Mouse (Mus musculus) cerebellum, adult 8-10 months (tissue): ENCODE results near the gene 3110009E18Rik.
A peak's percentile ranks its signal among the peaks of the same experiment; 100 is the strongest.

ENCODE experiments used
- DNase-seq: peaks from one replicate; pipeline ENCODE4 v3.0.0; 2022

Gene 3110009E18Rik

GRCm38 (mm10) chr1:120120969-120121811 is at the start of gene 3110009E18Rik, which contains the start of gene Dbi:
Gene 3110009E18Rik, plus strand, starts transcription at chr1:120121187.
Gene Dbi, minus strand, starts transcription at chr1:120121078.
- DNase-seq, result peak; percentile 97

GRCm38 (mm10) chr1:120072900-120073299 is 48.1 kb upstream of the 3110009E18Rik start:
- peak; percentile 26 for DNase-seq

- peak; percentile 22 for DNase-seq
Observed at GRCm38 (mm10) chr1:120073519-120074306, 47.3 kb upstream of the 3110009E18Rik start, which contains the start of gene Tmem37. Gene Tmem37, minus strand, starts transcription at chr1:120074074.

GRCm38 (mm10) chr1:120074307-120074702 is 46.7 kb upstream of the 3110009E18Rik start:
- no peak for DNase-seq

GRCm38 (mm10) chr1:120074931-120075330 is 46.1 kb upstream of the 3110009E18Rik start:
- peak; percentile 19 for DNase-seq

GRCm38 (mm10) chr1:120075507-120075906 is 45.5 kb upstream of the 3110009E18Rik start:
- DNase-seq, result no peak

GRCm38 (mm10) chr1:120077746-120078410 is 43.1 kb upstream of the 3110009E18Rik start:
- no peak for DNase-seq

GRCm38 (mm10) chr1:120080632-120081031 is 40.4 kb upstream of the 3110009E18Rik start:
- DNase-seq, result no peak

- DNase-seq, result no peak
Observed at GRCm38 (mm10) chr1:120082957-120083585, 37.9 kb upstream of the 3110009E18Rik start.

- DNase-seq, result no peak
Observed at GRCm38 (mm10) chr1:120083921-120084517, 37.0 kb upstream of the 3110009E18Rik start.

- DNase-seq, result no peak
Observed at GRCm38 (mm10) chr1:120085696-120086095, 35.3 kb upstream of the 3110009E18Rik start.

GRCm38 (mm10) chr1:120086644-120087043 is 34.3 kb upstream of the 3110009E18Rik start:
- DNase-seq, result no peak

GRCm38 (mm10) chr1:120089180-120089579 is 31.8 kb upstream of the 3110009E18Rik start:
- DNase-seq, result no peak

- DNase-seq, result no peak
Observed at GRCm38 (mm10) chr1:120090880-120091570, 30.0 kb upstream of the 3110009E18Rik start.

- DNase-seq, result peak; percentile 81
Observed at GRCm38 (mm10) chr1:120093482-120094134, 27.4 kb upstream of the 3110009E18Rik start.

GRCm38 (mm10) chr1:120094920-120095319 is 26.1 kb upstream of the 3110009E18Rik start:
- DNase-seq, result no peak

- peak; percentile 61 for DNase-seq
Observed at GRCm38 (mm10) chr1:120098327-120098726, 22.7 kb upstream of the 3110009E18Rik start.

- DNase-seq, result no peak
Observed at GRCm38 (mm10) chr1:120099483-120099882, 21.5 kb upstream of the 3110009E18Rik start.

- DNase-seq, result no peak
Observed at GRCm38 (mm10) chr1:120100456-120101226, 20.3 kb upstream of the 3110009E18Rik start.

GRCm38 (mm10) chr1:120101227-120101609 is 19.8 kb upstream of the 3110009E18Rik start:
- DNase-seq, result no peak
